Mouse (Mus musculus) testis, adult 2 months (tissue): Measurements from ENCODE around the gene Crnkl1.

ENCODE experiments used
- CTCF ChIP-seq: fragments of 200-500 bp; IDR thresholded peaks from 2 replicates; pipeline ENCODE4 v1.5.1; 2012; ENCODE audit warnings: low read depth, mild to moderate bottlenecking, inconsistent platforms, low read length, moderate library complexity; ENCODE audit not compliant: control insufficient read depth, insufficient read depth, insufficient replicate concordance
- POLR2A ChIP-seq: fragments of 200-500 bp; IDR thresholded peaks from 2 replicates; pipeline ENCODE4 v1.6.1; 2012; ENCODE audit warnings: low read depth, mild to moderate bottlenecking, inconsistent platforms, low read length, moderate library complexity; ENCODE audit not compliant: control insufficient read depth

GRCm38 (mm10) chr2:145893756-145894155, 41.1 kb downstream of the Crnkl1 start:
- no peak for TF ChIP-seq CTCF
- no peak for TF ChIP-seq POLR2A
